Mouse (Mus musculus) cortical plate, adult 2 months (tissue): ENCODE data around the gene Nr4a1.

Experiments
- CTCF ChIP-seq: fragments of 200-500 bp; IDR thresholded peaks from 2 replicates; pipeline ENCODE4 v1.5.1; 2011; ENCODE audit warnings: mild to moderate bottlenecking, control low read depth, low read length; ENCODE audit not compliant: insufficient read depth; ENCODE audit errors: extremely low read depth
- POLR2A ChIP-seq: fragments of 200-500 bp; IDR thresholded peaks from 2 replicates; pipeline ENCODE4 v1.6.1; 2011; ENCODE audit warnings: mild to moderate bottlenecking, low read length, control low read depth; ENCODE audit not compliant: insufficient read depth; ENCODE audit errors: extremely low read depth

DNA sequence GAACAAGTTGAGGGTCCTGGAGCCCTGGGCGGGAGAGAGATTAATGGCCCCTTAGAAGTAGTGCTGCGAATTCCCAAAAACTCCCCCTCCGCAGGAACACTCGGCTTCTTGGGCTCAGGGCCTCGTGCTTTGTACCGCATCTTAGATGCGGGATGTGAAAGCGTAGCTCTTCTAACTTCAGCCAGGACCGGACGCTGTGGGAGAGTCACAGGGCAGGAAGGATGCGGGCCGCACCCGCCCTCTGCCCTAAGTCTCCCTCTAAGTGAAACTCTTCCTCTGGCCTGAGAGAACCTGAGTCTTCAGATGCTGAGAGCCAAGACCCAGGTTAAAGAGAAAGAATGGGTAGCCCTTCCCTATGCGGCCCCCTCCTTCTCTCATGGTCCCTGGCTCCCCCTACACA is 29.1 kb upstream of the Nr4a1 start:
- TF ChIP-seq CTCF (no peak), POLR2A (no peak)
